Mouse (Mus musculus): Measurements from ENCODE around the gene Elane.

Gene Elane

GRCm38 (mm10) chr10:79928907-79929701 is 43.1 kb downstream of the Elane start:
- intact Hi-C loops (cut with DNase I): no loop called here

GRCm38 (mm10) chr10:79929967-79930825 is 44.1 kb downstream of the Elane start:
- intact Hi-C loops (cut with DNase I): no loop called here

- intact Hi-C loops (cut with DNase I): no loop called here
Measured at GRCm38 (mm10) chr10:79930826-79931186, 44.8 kb downstream of the Elane start.

- intact Hi-C loops (cut with DNase I): no loop called here
Measured at GRCm38 (mm10) chr10:79931797-79932196, 45.8 kb downstream of the Elane start.

- intact Hi-C loops (cut with DNase I): no loop called here
Measured at GRCm38 (mm10) chr10:79932736-79933135, 46.7 kb downstream of the Elane start.

GRCm38 (mm10) chr10:79933145-79933679 is 47.2 kb downstream of the Elane start:
- intact Hi-C loops (cut with DNase I): no loop called here

- intact Hi-C loops (cut with DNase I): no loop called here
Measured at GRCm38 (mm10) chr10:79933861-79934260, 47.8 kb downstream of the Elane start.

- intact Hi-C loops (cut with DNase I): no loop called here
Measured at GRCm38 (mm10) chr10:79934272-79934721, 48.2 kb downstream of the Elane start.

- intact Hi-C loops (cut with DNase I): no loop called here
Measured at GRCm38 (mm10) chr10:79934794-79935569, 48.9 kb downstream of the Elane start.

- intact Hi-C loops (cut with DNase I): no loop called here
Measured at GRCm38 (mm10) chr10:79936284-79936910, 50.4 kb downstream of the Elane start.

- intact Hi-C loops (cut with DNase I): no loop called here
Measured at GRCm38 (mm10) chr10:79936911-79937441, 50.9 kb downstream of the Elane start.

Small RNAs within 50 kb of the gene (microRNA-seq; reads per million reads assigned to microRNA genes)
- gene Mir6910: 0.11 to 0.37 reads per million in 2 experiments
